Mouse (Mus musculus) hindbrain, embryonic 14.5 days (tissue): ENCODE data around the gene Scnm1. TPM values are rescaled to one million over a fixed set of nuclear protein-coding genes. Genes with fewer than 3 reads are reported as not detected.
A peak's percentile ranks its signal among the peaks of the same experiment; 100 is the strongest.

ENCODE experiments used
- ATAC-seq: fragments of 200-750 bp; cut with Nextera tagmentation; 2 replicates; pipeline ENCODE4 v1.8.0; 2017; ENCODE audit warnings: moderate number of reproducible peaks, mild to moderate bottlenecking, moderate TSS enrichment, moderate library complexity; ENCODE audit not compliant: low FRiP score
- DNase-seq: peaks from one replicate; pipeline ENCODE4 v3.0.0-alpha.2; 2015; ENCODE audit warnings: low spot score
- H3K27ac ChIP-seq: fragments of 300-500 bp; sonication (generic); 2 replicates; pipeline ENCODE4 v1.5.1; 2014; ENCODE audit warnings: mild to moderate bottlenecking, moderate library complexity
- H3K27me3 ChIP-seq: fragments of 300-500 bp; sonication (generic); 2 replicates; pipeline ENCODE4 v1.6.1; 2014; ENCODE audit warnings: mild to moderate bottlenecking, low read length, mixed read lengths; ENCODE audit not compliant: control insufficient read depth, insufficient read depth
- H3K36me3 ChIP-seq: fragments of 300-500 bp; sonication (generic); replicated peaks from 2 replicates; pipeline ENCODE4 v1.6.1; 2014; ENCODE audit not compliant: control insufficient read depth, insufficient read depth
- H3K4me1 ChIP-seq: fragments of 300-500 bp; sonication (generic); replicated peaks from 2 replicates; pipeline ENCODE4 v1.6.1; 2014; ENCODE audit warnings: antibody characterized with exemption, low read length, mixed read lengths; ENCODE audit not compliant: control insufficient read depth, insufficient read depth
- H3K4me2 ChIP-seq: fragments of 300-500 bp; sonication (generic); replicated peaks from 2 replicates; pipeline ENCODE4 v1.6.1; 2014; ENCODE audit warnings: mild to moderate bottlenecking, moderate library complexity
- H3K4me3 ChIP-seq: fragments of 300-500 bp; sonication (generic); replicated peaks from 2 replicates; pipeline ENCODE4 v1.5.1; 2014; ENCODE audit warnings: mild to moderate bottlenecking, low read length
- H3K9ac ChIP-seq: fragments of 300-500 bp; sonication (generic); 2 replicates; pipeline ENCODE4 v1.6.1; 2014
- H3K9me3 ChIP-seq: fragments of 300-500 bp; sonication (generic); 2 replicates; pipeline ENCODE4 v1.6.1; 2016; ENCODE audit warnings: low read length; ENCODE audit not compliant: control insufficient read depth
- WGBS: fragments of 180-500 bp; shearing (Covaris S2); extraction: QIAGEN DNeasy Blood & Tissue Kit; methylation state at CpG from one replicate; pipeline ENCODE4 v1.1.7; 2014; 5-methylcytosine and 5-hydroxymethylcytosine counted together
- polyA plus RNA-seq: library from polyadenylated mRNA; unstranded; fragments of >200 nt; fragmentation: Nextera tagmentation; extraction: Ambion mirVana; gene quantifications from 2 replicates; pipeline ENCODE4 v1.2.1, GENCODE M21; 2014

Gene Scnm1
- polyA plus RNA-seq, 1 experiment from 2014 or later, result 82.4 TPM

DNA sequence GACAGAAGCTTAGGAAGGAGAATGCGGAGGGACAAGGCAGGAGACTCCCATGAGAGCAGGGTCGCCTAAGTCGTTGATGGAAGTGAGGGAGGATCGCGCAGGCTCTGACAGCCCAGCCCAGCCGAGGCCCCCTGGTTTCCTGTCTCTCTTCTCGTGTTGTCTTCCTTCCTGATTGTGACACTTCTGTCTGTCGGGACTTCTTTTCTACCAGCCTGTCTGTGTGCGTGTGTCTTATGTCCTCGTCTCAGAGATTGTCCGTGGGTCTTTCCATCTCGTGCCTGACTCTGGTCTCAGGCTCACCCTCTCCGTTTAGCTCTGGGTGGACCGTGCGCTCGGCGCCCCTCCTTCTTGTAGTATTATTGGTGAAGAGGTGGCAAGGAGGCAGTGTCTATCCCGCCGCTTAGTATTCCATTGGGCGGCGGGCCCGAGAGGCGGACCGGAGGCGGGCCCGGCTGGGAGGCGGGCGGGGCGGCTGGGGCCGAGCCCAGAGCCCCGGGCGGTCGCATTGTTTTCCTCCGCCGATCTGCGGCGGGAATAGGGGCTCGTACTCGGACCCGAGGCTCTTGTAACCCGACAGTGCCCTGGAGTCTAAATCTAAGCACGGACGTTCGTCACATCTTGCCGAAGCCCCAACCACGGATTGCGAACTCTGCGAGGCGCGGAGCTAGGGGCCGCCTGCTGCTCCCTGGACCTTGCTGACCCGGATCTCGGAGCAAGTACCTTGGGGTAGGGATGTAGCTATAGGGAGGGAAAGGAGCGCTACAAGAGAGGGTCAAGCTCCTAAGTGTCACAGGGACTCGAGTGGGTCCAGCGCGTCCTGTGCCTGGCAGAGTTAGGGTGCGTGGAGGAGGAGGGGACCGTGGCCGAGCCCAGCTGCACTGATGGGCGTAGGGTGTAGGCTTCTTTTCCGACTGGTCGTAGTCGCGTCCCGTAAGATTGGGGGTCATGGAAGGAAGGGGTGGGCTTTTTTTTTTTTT lies 26.5 kb upstream of the Scnm1 start, which contains the start of gene Sema6c:
TSS of gene Sema6c (plus strand) at position 471 of the 977 bp plus-strand sequence.
- DNase-seq (peak; percentile 85), ATAC-seq (peak; percentile 93)
- H3K4me2 ChIP-seq, result peak within 1 kb of the TSS; percentile 68
- WGBS, result under 1% methylated on average over 66 of the region's 66 CpGs
- peak within 1 kb of the TSS; percentile 79 for H3K27ac ChIP-seq
- no peaks in the 10 kb centered on the region for H3K9me3 ChIP-seq
- peak within 1 kb of the TSS; percentile 88 for H3K9ac ChIP-seq
- peaks cover 9% of the 10 kb centered on the region for H3K36me3 ChIP-seq
- H3K4me3 ChIP-seq, result peak within 1 kb of the TSS; percentile 85
- peaks cover 29% of the 10 kb centered on the region for H3K4me1 ChIP-seq
- no peaks in the 10 kb centered on the region for H3K27me3 ChIP-seq

DNA sequence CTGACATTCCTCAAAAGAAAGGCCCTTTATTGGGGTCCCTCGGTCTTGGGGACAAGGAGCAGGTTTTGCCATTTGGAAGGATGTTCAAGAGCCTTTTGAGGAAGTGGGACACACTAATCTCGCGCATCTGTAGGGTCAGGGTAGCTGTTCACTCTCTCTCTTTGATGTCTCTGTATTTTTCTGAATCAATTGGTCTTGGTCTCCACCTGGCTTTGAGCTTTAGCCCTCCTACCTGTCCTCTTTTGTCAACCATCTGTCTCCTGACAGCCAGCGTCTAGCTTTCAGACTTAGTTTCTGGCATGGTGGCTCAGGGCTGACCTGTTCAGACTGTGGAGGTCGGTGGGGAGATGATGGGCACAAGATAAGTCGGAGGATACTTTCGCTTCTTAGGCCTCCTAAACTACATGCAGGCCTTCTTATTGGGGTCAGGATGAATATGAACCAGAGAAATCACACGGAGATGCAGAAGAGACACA lies 25.7 kb upstream of the Scnm1 start:
- Histone ChIP-seq H3K27me3 (no peaks in the 10 kb centered on the region), H3K36me3 (peaks cover 2% of the 10 kb centered on the region; the same call in 1 of the 2 replicates), H3K9ac (peak overlapping the region; percentile 88), H3K9me3 (no peaks in the 10 kb centered on the region), H3K27ac (0 out of 2 replicates have a peak overlapping the region, but pooled peaks have one; percentile 23), H3K4me2 (peak overlapping the region; percentile 68), H3K4me3 (peak overlapping the region; percentile 85), H3K4me1 (peaks cover 29% of the 10 kb centered on the region)
- DNase-seq, result no peak
- 9% methylated on average over 8 of the region's 8 CpGs for WGBS
- ATAC-seq, result no peak

DNA sequence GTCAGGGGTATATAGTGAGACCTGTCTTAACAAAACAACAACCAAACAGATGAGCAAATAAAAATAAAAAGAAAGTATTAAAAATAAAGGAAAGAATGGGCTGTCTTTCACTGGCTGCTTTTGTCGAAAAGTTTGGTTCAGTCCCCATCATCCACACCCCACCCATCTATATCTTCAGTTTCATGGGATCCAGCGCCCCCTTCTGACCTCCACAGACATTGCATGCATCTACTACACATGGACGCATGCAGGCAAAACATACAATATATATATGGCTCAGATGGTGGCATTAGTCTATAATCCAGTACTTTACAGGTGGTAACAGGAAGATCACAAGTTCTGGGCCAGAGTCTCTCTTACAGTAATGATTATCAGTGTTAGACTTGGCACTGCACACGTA lies 20.1 kb upstream of the Scnm1 start:
- DNase-seq, result no peak

DNA sequence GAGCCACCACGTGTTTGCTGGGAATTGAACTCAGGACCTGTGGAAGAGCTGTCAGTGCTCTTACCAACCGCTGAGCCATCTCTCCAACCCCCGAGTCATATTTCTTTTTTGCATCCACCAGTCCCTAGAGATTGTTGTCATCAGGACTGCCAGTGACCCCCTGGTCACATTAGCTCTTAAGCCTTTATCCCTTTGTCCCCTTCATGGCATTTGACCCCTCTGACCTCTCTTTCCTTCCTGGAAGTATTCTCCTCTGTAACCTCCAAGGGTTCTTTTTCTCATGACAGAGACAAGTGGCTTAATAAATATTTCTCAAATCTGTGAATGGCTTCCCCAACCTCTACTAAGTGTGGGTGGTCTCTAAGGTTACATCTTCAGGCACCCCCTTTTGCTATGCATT lies 14.1 kb upstream of the Scnm1 start:
- DNase-seq (no peak), ATAC-seq (no peak)
- Histone ChIP-seq H3K9ac (no peak overlapping the region), H3K4me3 (no peak overlapping the region), H3K9me3 (no peaks in the 10 kb centered on the region), H3K4me2 (no peak overlapping the region), H3K27ac (no peak overlapping the region), H3K4me1 (no peaks in the 10 kb centered on the region), H3K27me3 (no peaks in the 10 kb centered on the region), H3K36me3 (no peaks in the 10 kb centered on the region)
- 37% methylated on average over 3 of the region's 3 CpGs for WGBS

More for the DNA sequence above, 20.1 kb upstream of the Scnm1 start:
- no peak overlapping the region for H3K9ac ChIP-seq
- no peaks in the 10 kb centered on the region for H3K9me3 ChIP-seq
- 57% methylated on average over 4 of the region's 4 CpGs for WGBS
- no peaks in the 10 kb centered on the region for H3K4me1 ChIP-seq
- no peak overlapping the region for H3K4me2 ChIP-seq
- no peak overlapping the region for H3K27ac ChIP-seq
- H3K4me3 ChIP-seq, result no peak overlapping the region
- no peaks in the 10 kb centered on the region for H3K27me3 ChIP-seq
- ATAC-seq, result no peak
- H3K36me3 ChIP-seq, result no peaks in the 10 kb centered on the region

DNA sequence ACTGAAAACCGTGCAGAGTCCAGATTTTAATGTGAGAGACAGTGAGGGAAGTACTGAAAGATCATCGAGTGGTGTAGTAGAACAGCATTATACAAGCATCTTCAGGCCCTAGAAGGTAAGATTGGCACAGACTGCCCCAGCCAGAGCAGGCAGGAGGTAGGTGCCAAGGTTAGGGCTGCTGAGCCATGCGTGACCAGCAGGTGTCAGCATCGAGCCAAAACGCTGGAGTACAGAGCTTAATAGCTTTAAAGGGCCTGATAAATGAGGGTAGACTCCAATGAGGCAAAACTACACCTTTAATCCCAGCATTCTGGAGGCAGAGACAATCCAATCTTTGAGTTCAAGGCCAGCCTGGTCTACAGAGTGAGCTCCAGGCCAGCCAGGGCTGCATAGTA lies 8.8 kb upstream of the Scnm1 start:
- Histone ChIP-seq H3K4me2 (no peak overlapping the region), H3K9me3 (no peaks in the 10 kb centered on the region), H3K4me3 (no peak overlapping the region), H3K36me3 (peaks cover 18% of the 10 kb centered on the region; the same call in 1 of the 2 replicates), H3K9ac (no peak overlapping the region), H3K27ac (no peak overlapping the region), H3K27me3 (no peaks in the 10 kb centered on the region), H3K4me1 (no peaks in the 10 kb centered on the region)
- WGBS, result 14% methylated on average over 5 of the region's 5 CpGs
- DNase-seq (peak; percentile 90), ATAC-seq (peak; percentile 78; the same call in 1 of the 2 replicates)

DNA sequence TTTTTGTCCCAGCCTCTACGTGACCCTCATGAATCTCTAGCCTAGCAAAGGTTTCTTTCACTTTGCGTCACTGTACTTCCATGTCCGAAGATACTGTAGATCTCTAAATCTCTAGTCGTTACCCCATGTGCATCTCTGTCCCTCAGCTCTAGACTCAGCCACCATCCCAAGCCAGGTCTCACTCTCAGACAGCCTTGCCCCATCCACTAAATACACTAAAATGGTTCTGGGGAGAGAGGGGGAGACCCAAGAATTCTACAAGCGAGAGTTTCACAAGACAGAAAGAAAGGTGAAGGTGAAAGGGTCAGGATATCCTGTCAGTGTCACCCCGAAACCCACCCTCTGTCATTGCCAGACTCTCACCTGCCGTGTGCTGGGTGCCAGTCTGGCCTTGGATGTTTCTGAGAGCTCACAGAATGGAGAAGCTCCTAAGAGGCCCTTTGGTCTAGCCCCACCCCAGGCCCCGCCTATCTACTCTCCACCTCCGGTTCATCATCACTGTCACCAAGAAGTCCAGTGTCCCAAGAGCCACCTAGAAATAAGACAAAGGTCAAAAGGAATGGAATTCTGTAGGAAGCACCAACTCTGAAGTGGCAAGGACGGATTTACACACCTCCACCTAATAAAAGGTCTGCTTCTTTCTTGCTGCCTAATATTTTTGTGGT lies 8.3 kb upstream of the Scnm1 start, which contains the start of gene Tnfaip8l2:
TSS of gene Tnfaip8l2 (minus strand) at position 409 of the 665 bp plus-strand sequence.
- H3K9me3 ChIP-seq, result no peaks in the 10 kb centered on the region
- H3K27ac ChIP-seq, result no peak within 1 kb of the TSS
- WGBS, result 84% methylated on average over 10 of the region's 10 CpGs
- H3K36me3 ChIP-seq, result peaks cover 18% of the 10 kb centered on the region; the same call in 1 of the 2 replicates
- H3K4me2 ChIP-seq, result no peak within 1 kb of the TSS
- no peak for ATAC-seq
- no peak for DNase-seq
- no peaks in the 10 kb centered on the region for H3K27me3 ChIP-seq
- no peaks in the 10 kb centered on the region for H3K4me1 ChIP-seq
- no peak within 1 kb of the TSS for H3K9ac ChIP-seq
- H3K4me3 ChIP-seq, result no peak within 1 kb of the TSS

DNA sequence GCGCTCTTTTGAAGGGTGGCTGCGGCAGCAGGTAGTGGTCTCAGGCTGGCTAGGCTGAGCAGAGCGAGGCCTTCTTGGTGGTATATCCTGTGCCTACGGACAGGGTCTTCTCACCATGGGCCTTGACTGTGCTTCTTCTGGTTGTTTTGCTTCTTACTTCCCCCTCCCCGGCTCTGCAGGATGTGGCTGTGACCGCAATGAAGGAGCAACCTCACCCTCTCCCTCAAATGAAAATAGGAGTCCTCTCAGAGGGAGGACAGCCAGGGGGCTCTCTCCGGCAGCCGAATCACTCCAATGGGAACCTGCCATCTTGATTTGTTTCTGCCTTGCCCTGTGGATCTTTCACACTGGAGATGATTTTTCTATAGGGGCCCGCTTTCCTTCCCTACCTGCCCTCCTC lies 7.7 kb upstream of the Scnm1 start:
- Histone ChIP-seq H3K4me1 (no peaks in the 10 kb centered on the region), H3K4me3 (no peak overlapping the region), H3K36me3 (peaks cover 18% of the 10 kb centered on the region; the same call in 1 of the 2 replicates), H3K4me2 (no peak overlapping the region), H3K27me3 (no peaks in the 10 kb centered on the region), H3K9ac (no peak overlapping the region), H3K27ac (no peak overlapping the region), H3K9me3 (no peaks in the 10 kb centered on the region)
- 93% methylated on average over 9 of the region's 9 CpGs for WGBS
- ATAC-seq, result no peak
- DNase-seq, result no peak

DNA sequence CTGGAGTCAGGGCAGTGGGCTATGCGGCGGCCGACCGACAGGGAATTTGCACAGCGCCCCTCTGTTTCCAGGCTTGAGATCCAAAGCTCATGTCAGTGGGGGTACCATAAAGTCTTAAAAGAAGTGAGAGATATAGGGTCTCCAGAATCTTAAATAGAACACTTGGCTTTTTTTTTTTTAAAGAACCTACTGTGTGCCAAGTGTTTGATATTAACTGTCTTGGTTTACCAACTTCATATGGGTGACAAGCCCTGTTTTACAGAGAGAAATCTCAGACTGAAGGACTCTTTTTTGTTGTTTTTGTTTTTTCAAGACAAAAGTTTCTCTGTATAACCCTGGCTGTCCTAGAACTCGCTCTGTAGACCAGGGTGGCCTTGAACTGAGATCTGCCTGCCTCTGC lies 7.0 kb upstream of the Scnm1 start:
- Histone ChIP-seq H3K36me3 (peaks cover 18% of the 10 kb centered on the region; the same call in 1 of the 2 replicates), H3K27ac (no peak overlapping the region), H3K4me1 (no peaks in the 10 kb centered on the region), H3K4me2 (no peak overlapping the region), H3K4me3 (no peak overlapping the region), H3K27me3 (no peaks in the 10 kb centered on the region), H3K9ac (no peak overlapping the region), H3K9me3 (no peaks in the 10 kb centered on the region)
- ATAC-seq (no peak), DNase-seq (no peak)
- 91% methylated on average over 6 of the region's 6 CpGs for WGBS

DNA sequence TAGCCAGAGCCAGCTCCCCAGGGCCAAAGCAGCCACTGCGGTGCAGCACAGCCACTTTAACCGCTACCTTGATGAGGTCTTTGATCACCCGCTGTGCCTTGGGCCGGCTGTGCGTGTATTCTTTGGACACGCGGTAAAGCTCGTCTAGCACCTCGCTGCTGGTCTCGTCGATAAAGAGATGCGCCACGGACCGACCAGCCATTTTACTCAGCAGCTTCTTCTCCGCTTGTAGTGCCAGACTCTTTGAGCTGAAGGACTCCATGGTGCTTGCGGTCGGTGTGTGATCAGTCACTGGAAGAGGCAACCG lies 6.4 kb upstream of the Scnm1 start:
- Histone ChIP-seq H3K36me3 (peaks cover 18% of the 10 kb centered on the region; the same call in 1 of the 2 replicates), H3K9me3 (no peaks in the 10 kb centered on the region), H3K4me1 (peaks cover 3% of the 10 kb centered on the region), H3K27me3 (no peaks in the 10 kb centered on the region), H3K4me3 (no peak overlapping the region), H3K9ac (no peak overlapping the region), H3K27ac (no peak overlapping the region), H3K4me2 (no peak overlapping the region)
- DNase-seq, result no peak
- ATAC-seq, result no peak
- WGBS, result 60% methylated on average over 18 of the region's 18 CpGs
